Mouse (Mus musculus) stomach, embryonic 15.5 days (tissue): ENCODE results near the gene Alas2. TPM values are rescaled to one million over a fixed set of nuclear protein-coding genes. Genes with fewer than 3 reads are reported as not detected.

Experiments
- ATAC-seq: fragments of 200-750 bp; cut with Nextera tagmentation; 2 replicates; pipeline ENCODE4 v1.8.0; 2017; ENCODE audit warnings: low read depth, moderate number of reproducible peaks, moderate TSS enrichment; ENCODE audit not compliant: insufficient read depth, low FRiP score
- H3K27ac ChIP-seq: fragments of 300-500 bp; sonication (generic); 2 replicates; pipeline ENCODE4 v1.5.1; 2015; ENCODE audit warnings: mild to moderate bottlenecking, inconsistent platforms
- H3K27me3 ChIP-seq: fragments of 300-500 bp; sonication (generic); replicated peaks from 2 replicates; pipeline ENCODE4 v1.6.1; 2015; ENCODE audit warnings: inconsistent platforms
- H3K36me3 ChIP-seq: fragments of 300-500 bp; sonication (generic); 2 replicates; pipeline ENCODE4 v1.6.1; 2015; ENCODE audit warnings: inconsistent platforms
- H3K4me1 ChIP-seq: fragments of 300-500 bp; sonication (generic); 2 replicates; pipeline ENCODE4 v1.6.1; 2015; ENCODE audit warnings: inconsistent platforms
- H3K4me2 ChIP-seq: fragments of 300-500 bp; sonication (generic); 2 replicates; pipeline ENCODE4 v1.6.1; 2015; ENCODE audit warnings: mild to moderate bottlenecking, inconsistent platforms
- H3K4me3 ChIP-seq: fragments of 300-500 bp; sonication (generic); replicated peaks from 2 replicates; pipeline ENCODE4 v1.5.1; 2015; ENCODE audit warnings: inconsistent platforms
- H3K9ac ChIP-seq: fragments of 300-500 bp; sonication (generic); 2 replicates; pipeline ENCODE4 v1.6.1; 2015; ENCODE audit warnings: inconsistent platforms
- H3K9me3 ChIP-seq: fragments of 300-500 bp; sonication (generic); 2 replicates; pipeline ENCODE4 v1.6.1; 2016; ENCODE audit warnings: inconsistent platforms
- WGBS: fragments of 180-500 bp; shearing (Covaris S2); methylation state at CpG from one replicate; pipeline ENCODE4 v1.1.7; 2015; 5-methylcytosine and 5-hydroxymethylcytosine counted together
- microRNA-seq: library from miRNA; unstranded; fragments of <30 nt; microRNA quantifications from one replicate; pipeline ENCODE4, GENCODE M21; 2016
- polyA plus RNA-seq: library from polyadenylated mRNA; unstranded; fragments of >200 nt; fragmentation: Nextera tagmentation; extraction: Ambion mirVana; gene quantifications from 2 replicates; pipeline ENCODE4 v1.2.1, GENCODE M21; 2015

The Alas2 gene
- polyA plus RNA-seq, 1 experiment from 2014 or later, result 126 TPM

DNA sequence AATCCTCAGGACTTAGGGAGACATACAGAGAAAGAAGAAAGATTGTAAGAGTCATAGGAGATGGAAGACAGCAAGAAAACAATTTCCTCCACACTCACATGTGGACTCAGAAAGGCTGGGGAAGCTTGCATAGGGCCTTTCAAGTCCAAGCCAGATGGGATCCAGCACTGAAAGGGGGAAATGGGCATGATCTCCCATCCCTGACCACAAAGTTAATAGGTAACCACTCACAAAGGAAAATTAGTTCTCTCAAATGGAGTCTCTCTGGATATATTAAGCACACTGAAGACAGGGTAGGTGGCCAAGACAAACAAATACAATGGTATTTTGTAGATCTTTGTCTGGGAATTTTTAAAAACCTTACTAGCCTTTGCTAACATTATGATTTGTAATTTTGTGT, 34.7 kb downstream of the Alas2 start:
- Histone ChIP-seq H3K4me1 (no peaks in the 10 kb centered on the region), H3K27ac (no peak overlapping the region), H3K4me2 (no peak overlapping the region), H3K27me3 (no peaks in the 10 kb centered on the region), H3K9me3 (no peaks in the 10 kb centered on the region), H3K36me3 (no peaks in the 10 kb centered on the region), H3K4me3 (no peak overlapping the region), H3K9ac (no peak overlapping the region)
- ATAC-seq, result no peak

- H3K27ac ChIP-seq, result no peak overlapping the region
- no peaks in the 10 kb centered on the region for H3K27me3 ChIP-seq
- H3K9me3 ChIP-seq, result no peaks in the 10 kb centered on the region
- no peak overlapping the region for H3K4me2 ChIP-seq
- H3K9ac ChIP-seq, result no peak overlapping the region
- H3K4me1 ChIP-seq, result no peaks in the 10 kb centered on the region
- H3K36me3 ChIP-seq, result no peaks in the 10 kb centered on the region
- no peak overlapping the region for H3K4me3 ChIP-seq
- ATAC-seq, result no peak
- WGBS, result 88% methylated on average over 8 of the region's 8 CpGs
Observed at GRCm38 (mm10) chrX:150585116-150585515, 37.9 kb downstream of the Alas2 start.

GRCm38 (mm10) chrX:150588023-150588764, 41.0 kb downstream of the Alas2 start, which contains the start of gene Pfkfb1:
Pfkfb1 (plus strand) TSS chrX:150588229.
- peak within 1 kb of the TSS; percentile 19; the same call in 1 of the 2 replicates for H3K9ac ChIP-seq
- H3K36me3 ChIP-seq, result no peaks in the 10 kb centered on the region
- 27% methylated on average over 35 of the region's 35 CpGs for WGBS

GRCm38 (mm10) chrX:150589696-150590095, 42.5 kb downstream of the Alas2 start, which contains the start of gene Apex2:
Apex2 (minus strand) TSS chrX:150589868.
- Histone ChIP-seq H3K4me3 (peak within 1 kb of the TSS; percentile 52), H3K36me3 (no peaks in the 10 kb centered on the region), H3K27me3 (no peaks in the 10 kb centered on the region), H3K9ac (no peak within 1 kb of the TSS), H3K4me2 (peak within 1 kb of the TSS; percentile 56), H3K27ac (0 out of 2 replicates have a peak within 1 kb of the TSS, but pooled peaks have one; percentile 85), H3K9me3 (no peaks in the 10 kb centered on the region), H3K4me1 (no peaks in the 10 kb centered on the region)
- WGBS, result 75% methylated on average over 5 of the region's 5 CpGs
- ATAC-seq, result no peak

More at GRCm38 (mm10) chrX:150588023-150588764, 41.0 kb downstream of the Alas2 start, which contains the start of gene Pfkfb1:
- Histone ChIP-seq H3K4me2 (peak within 1 kb of the TSS; percentile 56), H3K27me3 (no peaks in the 10 kb centered on the region), H3K4me3 (peak within 1 kb of the TSS; percentile 52), H3K9me3 (no peaks in the 10 kb centered on the region), H3K4me1 (no peaks in the 10 kb centered on the region), H3K27ac (peak within 1 kb of the TSS; percentile 85)
- peak; percentile 95 for ATAC-seq

GRCm38 (mm10) chrX:150593266-150594035, 46.3 kb downstream of the Alas2 start:
- Histone ChIP-seq H3K4me1 (no peaks in the 10 kb centered on the region), H3K36me3 (no peaks in the 10 kb centered on the region), H3K4me3 (no peak overlapping the region), H3K27ac (no peak overlapping the region), H3K9me3 (no peaks in the 10 kb centered on the region), H3K9ac (no peak overlapping the region), H3K27me3 (no peaks in the 10 kb centered on the region), H3K4me2 (no peak overlapping the region)
- 78% methylated on average over 12 of the region's 12 CpGs for WGBS
- no peak for ATAC-seq

DNA sequence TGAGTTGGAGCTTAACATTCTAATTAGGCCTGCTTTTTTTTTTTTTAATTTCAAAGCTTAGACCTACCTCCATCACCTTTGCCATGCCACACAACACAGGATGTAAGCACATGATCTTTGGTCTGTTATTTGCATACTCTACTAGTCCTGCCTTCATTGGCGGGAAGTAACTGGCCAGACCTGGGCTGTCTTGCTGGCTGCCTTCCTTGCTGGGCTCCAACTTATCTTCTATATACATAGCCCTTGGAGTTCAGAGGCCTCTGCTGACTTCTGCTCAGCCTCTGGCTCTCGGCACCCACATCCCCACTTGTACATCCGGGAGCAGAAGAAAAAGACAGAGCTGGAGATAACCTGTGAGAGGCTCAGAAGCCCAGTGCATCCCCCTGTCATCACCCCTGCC, 47.0 kb downstream of the Alas2 start:
- Histone ChIP-seq H3K4me2 (no peak overlapping the region), H3K36me3 (no peaks in the 10 kb centered on the region), H3K9ac (no peak overlapping the region), H3K27me3 (no peaks in the 10 kb centered on the region), H3K9me3 (no peaks in the 10 kb centered on the region), H3K27ac (no peak overlapping the region), H3K4me3 (no peak overlapping the region), H3K4me1 (no peaks in the 10 kb centered on the region)
- no peak for ATAC-seq
- WGBS, result 75% methylated on average over 3 of the region's 3 CpGs

DNA sequence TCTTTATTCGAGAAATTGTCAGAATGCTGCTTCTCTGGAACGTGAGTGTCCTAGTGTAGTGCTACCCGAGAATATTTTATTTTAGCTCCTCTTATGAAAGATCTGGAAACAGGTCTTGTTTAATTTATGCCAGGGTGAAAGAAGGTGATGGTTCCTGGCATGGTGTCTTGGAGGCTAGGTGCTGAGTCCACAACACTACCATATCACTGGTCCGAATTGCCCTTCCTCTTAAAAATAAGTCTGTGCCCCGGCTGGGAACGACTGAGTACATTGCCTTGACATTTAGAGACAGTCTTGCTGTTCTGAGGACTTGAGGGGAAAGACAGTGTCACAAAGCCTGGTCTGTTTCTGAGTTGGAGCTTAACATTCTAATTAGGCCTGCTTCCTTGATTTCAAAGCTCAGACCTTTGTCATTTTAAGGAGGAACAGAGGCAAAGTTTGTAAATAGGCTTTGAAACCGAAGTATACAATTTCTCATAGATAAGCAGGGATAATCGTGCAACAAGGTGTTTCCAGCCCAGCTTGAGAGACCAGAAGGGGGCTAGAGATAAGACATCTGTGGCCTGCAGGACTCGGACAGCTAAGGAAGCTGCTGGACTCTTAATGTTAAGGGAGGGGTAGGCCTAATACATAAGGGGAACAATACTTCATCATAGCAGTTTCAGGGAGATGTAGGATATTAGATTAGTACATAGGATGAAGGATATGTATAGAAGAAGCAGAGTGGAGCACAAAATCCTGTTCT, 48.0 kb downstream of the Alas2 start:
- no peaks in the 10 kb centered on the region for H3K36me3 ChIP-seq
- 77% methylated on average over 9 of the region's 9 CpGs for WGBS
- H3K27ac ChIP-seq, result no peak overlapping the region
- H3K9me3 ChIP-seq, result no peaks in the 10 kb centered on the region
- no peak overlapping the region for H3K4me3 ChIP-seq
- no peak overlapping the region for H3K4me2 ChIP-seq
- ATAC-seq, result no peak
- no peaks in the 10 kb centered on the region for H3K27me3 ChIP-seq
- no peaks in the 10 kb centered on the region for H3K4me1 ChIP-seq
- no peak overlapping the region for H3K9ac ChIP-seq

GRCm38 (mm10) chrX:150598882-150599281, 51.7 kb downstream of the Alas2 start:
- H3K4me1 ChIP-seq, result no peaks in the 10 kb centered on the region
- WGBS, result 77% methylated on average over 2 of the region's 2 CpGs
- no peak overlapping the region for H3K27ac ChIP-seq
- H3K4me3 ChIP-seq, result no peak overlapping the region
- ATAC-seq, result no peak
- no peaks in the 10 kb centered on the region for H3K36me3 ChIP-seq
- no peaks in the 10 kb centered on the region for H3K27me3 ChIP-seq
- H3K9me3 ChIP-seq, result no peaks in the 10 kb centered on the region
- H3K4me2 ChIP-seq, result no peak overlapping the region
- H3K9ac ChIP-seq, result no peak overlapping the region

Small RNAs within 50 kb of the gene (microRNA-seq; reads per million reads assigned to microRNA genes)
- not detected for gene Mir3620

Other genes starting within 250 kb of the Alas2 start
- gene Tmem29, start 88.2 kb upstream of the Alas2 start, polyA plus RNA-seq, result 29.1 and 32.4 TPM in 2 replicates
- gene Pfkfb1, start 40.9 kb downstream of the Alas2 start, polyA plus RNA-seq, result 6.1 and 6.2 TPM in 2 replicates
- gene Apex2, start 42.5 kb downstream of the Alas2 start, polyA plus RNA-seq, result 14.9 and 18.8 TPM in 2 replicates
- gene Tro, start 110.2 kb downstream of the Alas2 start, polyA plus RNA-seq, result 16.0 and 17.6 TPM in 2 replicates